Mouse (Mus musculus) erythroblast, embryonic 14.5 days (primary cell): ENCODE data around the gene Neurl2.

Source experiments
- GATA1 ChIP-seq: IDR thresholded peaks from 2 replicates; pipeline ENCODE4 v1.6.1; 2012; ENCODE audit warnings: low read length, inconsistent platforms, mixed read lengths
- TAL1 ChIP-seq: IDR thresholded peaks from 3 replicates; pipeline ENCODE4 v1.6.1; 2012; ENCODE audit warnings: low read length, inconsistent platforms, mixed read lengths

- TF ChIP-seq GATA1 (no peak), TAL1 (no peak)
These were observed 40.4 kb upstream of the Neurl2 start for GRCm38 (mm10) chr2:164873621-164874020.
